Mouse (Mus musculus): ENCODE data around the gene Olfr1022.

The Olfr1022 gene

DNA sequence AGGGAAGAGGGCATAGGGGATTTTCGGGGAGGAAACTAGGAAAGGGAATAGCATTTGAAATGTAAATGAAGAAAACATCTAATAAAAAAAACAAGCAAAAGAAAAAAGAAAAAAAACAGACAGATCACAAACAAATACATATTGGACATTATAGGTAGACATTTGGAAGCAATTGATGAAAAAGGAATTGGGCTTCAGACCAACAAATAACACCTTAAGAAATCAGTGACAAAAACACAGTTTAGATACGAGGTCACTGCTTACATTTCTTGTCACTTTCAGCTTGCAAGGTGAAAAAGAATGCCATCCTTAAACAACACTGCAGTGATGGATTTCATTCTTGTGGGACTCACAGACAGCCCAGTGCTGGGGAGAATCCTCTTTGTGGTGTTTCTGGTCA is at the start of gene Olfr1022:
Gene Olfr1022 (plus strand): TSS at position 301 of the 400 bp plus-strand sequence.
- DNase-seq: no peak

DNA sequence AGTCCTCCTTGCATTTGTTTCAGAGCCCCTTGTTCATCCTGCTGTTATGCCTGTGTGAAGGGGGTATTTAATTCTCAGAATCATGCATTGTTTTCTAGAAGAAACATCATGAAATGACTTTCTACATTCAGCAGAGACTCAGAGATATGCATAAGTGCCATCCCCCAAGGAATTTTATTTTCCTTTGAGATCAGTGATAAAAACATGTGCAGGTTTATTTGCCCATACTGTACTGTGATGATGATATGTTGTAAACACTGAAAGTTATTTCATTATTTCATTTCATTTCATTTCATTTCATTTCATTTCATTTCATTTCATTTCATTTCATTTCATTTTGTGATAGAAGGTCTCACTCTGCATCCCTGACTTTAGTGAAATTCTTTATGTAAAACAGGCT is 23.0 kb upstream of the Olfr1022 start, which contains the start of gene Olfr1019:
Gene Olfr1019 (minus strand): TSS at position 101 of the 400 bp plus-strand sequence.
- no peak for DNase-seq

DNA sequence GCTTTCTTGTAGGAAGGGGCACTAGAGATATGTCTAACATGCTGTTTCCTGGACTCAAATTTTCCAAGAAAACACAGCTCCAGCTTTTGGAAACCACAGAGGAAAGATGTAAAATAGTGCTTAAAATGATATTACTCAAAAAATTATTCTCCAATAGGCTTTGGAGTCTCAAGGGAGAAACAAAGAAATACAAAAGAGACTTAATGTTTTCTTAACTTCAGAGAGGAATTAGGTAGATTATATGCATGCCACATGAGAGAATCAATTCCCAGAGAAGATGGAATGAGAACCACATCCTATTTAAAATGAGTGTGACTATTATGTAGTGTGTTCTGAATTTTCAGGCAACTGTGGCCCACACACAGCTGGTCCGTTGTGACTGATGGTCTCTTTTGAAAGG is 21.7 kb upstream of the Olfr1022 start, which contains the start of gene Olfr1020:
Gene Olfr1020 (plus strand): TSS at position 301 of the 400 bp plus-strand sequence.
- no peak for DNase-seq

DNA sequence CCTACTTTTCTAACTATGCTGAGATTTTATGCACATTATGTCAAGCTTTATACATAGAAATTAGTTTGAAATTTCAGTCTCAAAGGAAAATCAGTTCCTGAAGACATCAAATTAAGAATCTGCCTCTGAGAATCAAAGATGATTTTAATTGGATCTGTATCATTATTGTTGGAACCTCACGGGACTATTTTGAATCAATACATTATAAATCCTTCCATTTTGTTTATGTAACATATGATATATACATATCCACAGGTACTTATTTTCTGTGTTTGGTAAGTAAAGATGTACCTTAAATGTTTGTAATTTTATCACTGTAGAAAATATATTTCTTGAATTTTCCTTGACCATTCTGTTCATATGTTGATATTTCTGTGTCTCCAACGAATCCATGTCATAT is 16.9 kb downstream of the Olfr1022 start, which contains the start of gene Olfr1023:
Gene Olfr1023 (plus strand): TSS at position 301 of the 400 bp plus-strand sequence.
- no peak for DNase-seq

DNA sequence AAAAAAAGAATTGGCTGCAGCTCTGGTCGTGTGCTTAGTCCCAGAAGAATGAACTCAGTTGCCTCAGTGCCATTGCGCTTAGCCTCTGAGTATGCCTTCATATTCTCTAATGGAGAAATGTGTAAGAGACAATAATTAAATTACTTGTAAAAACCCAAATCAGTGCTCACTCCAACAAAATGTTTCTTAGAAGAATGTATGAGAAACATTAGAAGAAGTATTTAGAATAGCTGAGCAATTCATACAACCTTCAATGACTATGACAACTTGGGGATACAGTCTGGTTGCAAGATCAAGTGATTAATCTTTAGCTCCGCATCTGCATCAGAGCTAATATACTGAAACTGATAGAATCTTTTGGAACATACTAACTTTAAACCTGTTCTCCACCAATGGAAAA is 36.6 kb downstream of the Olfr1022 start, which contains the start of gene Olfr1024:
Gene Olfr1024 (minus strand): TSS at position 101 of the 400 bp plus-strand sequence.
- DNase-seq: no peak

DNA sequence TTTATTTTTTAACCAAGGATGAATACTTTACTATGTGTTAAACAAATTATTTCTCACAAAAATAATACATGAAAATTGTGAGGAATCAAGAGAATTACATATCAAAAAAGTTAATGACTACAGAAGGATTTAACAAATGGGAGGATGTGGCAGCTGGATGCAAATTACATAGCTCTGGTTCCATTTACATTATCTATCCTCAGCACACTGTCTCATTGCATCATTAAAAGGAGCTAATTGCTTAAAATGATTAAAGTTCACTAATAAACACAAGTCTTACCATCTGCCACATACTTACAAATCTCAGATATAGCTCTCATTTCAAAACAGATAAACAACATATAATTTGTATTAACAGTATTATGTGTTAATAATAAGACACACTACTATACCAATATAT is 44.8 kb downstream of the Olfr1022 start:
- DNase-seq: no peak

DNA sequence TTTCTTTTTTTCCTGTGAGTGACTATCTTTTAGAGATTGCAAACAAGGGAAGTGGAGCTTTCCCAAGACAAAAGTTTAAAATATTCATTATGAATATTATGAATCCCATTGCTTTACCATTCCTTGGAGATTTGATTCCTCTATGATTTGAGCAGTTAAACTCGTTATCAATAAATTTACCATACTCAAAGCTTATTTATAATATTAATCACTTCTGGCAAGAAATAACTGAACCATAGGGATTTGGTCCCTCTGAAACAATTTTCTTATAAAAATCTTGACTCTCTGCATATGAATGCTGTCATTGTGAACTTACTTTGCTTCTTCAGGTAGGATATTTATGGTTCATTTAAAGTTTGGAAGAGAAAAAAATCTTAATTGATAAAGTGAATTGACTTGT is 46.5 kb downstream of the Olfr1022 start, which contains the start of gene Olfr1025-ps1:
Gene Olfr1025-ps1 (plus strand): TSS at position 301 of the 400 bp plus-strand sequence.
- DNase-seq: no peak
